Mouse (Mus musculus) ES-E14 (cell line): ENCODE data around the gene Coq6.

ENCODE experiments used
- CHD2 ChIP-seq: IDR thresholded peaks from 2 replicates; pipeline ENCODE4 v1.6.1; 2014; ENCODE audit warnings: mild to moderate bottlenecking, low read depth, low read length, inconsistent platforms
- HCFC1 ChIP-seq: IDR thresholded peaks from 2 replicates; pipeline ENCODE4 v1.6.1; 2012; ENCODE audit warnings: low read length, inconsistent platforms, borderline replicate concordance; ENCODE audit not compliant: insufficient read depth
- ZC3H11A ChIP-seq: IDR thresholded peaks from 2 replicates; pipeline ENCODE4 v1.6.1; 2012; ENCODE audit warnings: low read depth, mild to moderate bottlenecking, inconsistent platforms, low read length, borderline replicate concordance

DNA sequence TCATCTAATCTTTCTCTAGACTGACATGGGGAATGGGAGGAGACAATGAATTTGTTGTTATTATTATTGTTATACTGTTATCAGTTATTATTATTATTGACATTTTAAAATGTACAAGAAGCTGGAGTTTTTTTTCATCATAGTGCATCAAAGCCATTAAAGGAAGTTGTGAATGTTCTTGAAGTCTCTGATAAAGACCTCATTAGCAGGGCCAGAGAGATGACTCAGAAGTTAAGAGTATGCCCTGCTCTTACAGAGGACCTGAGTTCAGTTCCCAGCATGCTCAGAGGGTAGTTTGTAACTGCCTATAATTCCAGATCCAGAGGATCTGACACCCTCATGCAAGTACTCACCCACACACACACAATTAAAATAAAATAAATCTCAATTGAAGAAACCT is 36.2 kb downstream of the Coq6 start:
- no peak for TF ChIP-seq CHD2
- no peak for TF ChIP-seq ZC3H11A
- TF ChIP-seq HCFC1 = no peak
